Mouse (Mus musculus) midbrain, embryonic 10.5 days (tissue): ENCODE data around the gene Ddias. TPM values are rescaled to one million over a fixed set of nuclear protein-coding genes. Genes with fewer than 3 reads are reported as not detected.
"Not testable (repeated sequence)": the region's sequence is repeated elsewhere in the genome, so short reads cannot be mapped to it uniquely, and the experiment has no call there.

Experiments
- DNase-seq: peaks from one replicate; pipeline ENCODE4 v3.0.0-alpha.2; 2017; ENCODE audit warnings: low spot score
- H3K27ac ChIP-seq: fragments of 300-500 bp; sonication (generic); replicated peaks from 2 replicates; pipeline ENCODE4 v1.5.1; 2016; ENCODE audit warnings: mild to moderate bottlenecking
- H3K27me3 ChIP-seq: fragments of 300-500 bp; sonication (generic); 2 replicates; pipeline ENCODE4 v1.6.1; 2016; ENCODE audit warnings: low read depth, mild to moderate bottlenecking; ENCODE audit not compliant: poor library complexity, severe bottlenecking
- H3K36me3 ChIP-seq: fragments of 300-500 bp; sonication (generic); 2 replicates; pipeline ENCODE4 v1.6.1; 2016; ENCODE audit warnings: mild to moderate bottlenecking, moderate library complexity
- H3K4me1 ChIP-seq: fragments of 300-500 bp; sonication (generic); 2 replicates; pipeline ENCODE4 v1.6.1; 2016
- H3K4me3 ChIP-seq: fragments of 300-500 bp; sonication (generic); 2 replicates; pipeline ENCODE4 v1.5.1; 2016; ENCODE audit warnings: mild to moderate bottlenecking, moderate library complexity
- H3K9me3 ChIP-seq: fragments of 300-500 bp; sonication (generic); replicated peaks from 2 replicates; pipeline ENCODE4 v1.6.1; 2016; ENCODE audit warnings: mild to moderate bottlenecking
- WGBS: fragments of 180-500 bp; shearing (Covaris S2); methylation state at CpG from one replicate; pipeline ENCODE4 v1.1.7; 2016; 5-methylcytosine and 5-hydroxymethylcytosine counted together
- polyA plus RNA-seq: library from polyadenylated mRNA; unstranded; fragments of >200 nt; fragmentation: Nextera tagmentation; extraction: Ambion mirVana; gene quantifications from 2 replicates; pipeline ENCODE4 v1.2.1, GENCODE M21; 2016

Gene Ddias
- 21.7 and 26.3 TPM in 2 replicates for polyA plus RNA-seq

DNA sequence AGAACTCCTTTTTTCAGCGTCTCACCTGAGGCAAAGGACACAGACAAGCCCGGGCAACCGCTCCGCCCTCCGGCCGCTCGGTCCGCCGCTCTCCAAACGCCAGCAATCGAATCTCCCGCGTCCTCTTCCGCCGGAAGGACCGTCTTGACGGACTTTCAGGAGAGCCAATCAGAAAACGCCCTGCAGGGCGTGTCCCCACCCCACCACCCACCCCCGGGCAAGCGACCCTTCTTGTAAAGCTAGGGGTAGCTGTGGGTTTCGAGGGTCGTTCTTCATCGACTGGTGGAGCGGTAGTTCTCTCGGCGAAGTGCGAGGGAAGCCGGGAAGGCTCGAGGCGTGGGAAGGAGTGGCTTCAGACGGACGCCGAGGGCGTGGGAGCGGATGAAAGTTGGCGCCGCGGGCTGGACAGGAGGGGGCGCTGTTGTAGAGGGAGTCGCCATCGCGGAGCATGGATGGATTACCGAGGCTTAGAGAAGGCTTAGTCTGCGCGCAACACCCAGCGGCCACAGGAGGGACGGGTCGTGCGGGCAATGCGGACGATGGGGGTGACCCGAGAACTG is at the start of gene Ddias, which contains the start of gene Prcp:
Gene Ddias, minus strand, starts transcription at position 132 of the 560 bp plus-strand sequence.
Gene Prcp, plus strand, starts transcription at position 355 of the 560 bp plus-strand sequence.
- peak within 1 kb of the TSS; percentile 72 for H3K4me3 ChIP-seq
- peak within 1 kb of the TSS; percentile 98 for H3K27ac ChIP-seq
- peaks cover 12% of the 10 kb centered on the region; the same call in 1 of the 2 replicates for H3K36me3 ChIP-seq
- peaks cover 31% of the 10 kb centered on the region for H3K4me1 ChIP-seq
- no peaks in the 10 kb centered on the region for H3K27me3 ChIP-seq
- DNase-seq: peak; percentile 97
- WGBS: under 1% methylated on average over 53 of the region's 53 CpGs
- H3K9me3 ChIP-seq: no peaks in the 10 kb centered on the region

GRCm38 (mm10) chr7:92920857-92921172 is 46.8 kb upstream of the Ddias start:
- whole genome bisulfite sequencing: 75% methylated on average over 2 of the region's 2 CpGs
- no peaks in the 10 kb centered on the region for H3K4me1 ChIP-seq
- no peaks in the 10 kb centered on the region for H3K9me3 ChIP-seq
- 0 out of 2 replicates have a peak, but pooled peaks cover 6% of the 10 kb centered on the region for H3K36me3 ChIP-seq
- no peaks in the 10 kb centered on the region for H3K27me3 ChIP-seq
- H3K27ac ChIP-seq: no peak overlapping the region
- DNase-seq: no peak
- H3K4me3 ChIP-seq: no peak overlapping the region

DNA sequence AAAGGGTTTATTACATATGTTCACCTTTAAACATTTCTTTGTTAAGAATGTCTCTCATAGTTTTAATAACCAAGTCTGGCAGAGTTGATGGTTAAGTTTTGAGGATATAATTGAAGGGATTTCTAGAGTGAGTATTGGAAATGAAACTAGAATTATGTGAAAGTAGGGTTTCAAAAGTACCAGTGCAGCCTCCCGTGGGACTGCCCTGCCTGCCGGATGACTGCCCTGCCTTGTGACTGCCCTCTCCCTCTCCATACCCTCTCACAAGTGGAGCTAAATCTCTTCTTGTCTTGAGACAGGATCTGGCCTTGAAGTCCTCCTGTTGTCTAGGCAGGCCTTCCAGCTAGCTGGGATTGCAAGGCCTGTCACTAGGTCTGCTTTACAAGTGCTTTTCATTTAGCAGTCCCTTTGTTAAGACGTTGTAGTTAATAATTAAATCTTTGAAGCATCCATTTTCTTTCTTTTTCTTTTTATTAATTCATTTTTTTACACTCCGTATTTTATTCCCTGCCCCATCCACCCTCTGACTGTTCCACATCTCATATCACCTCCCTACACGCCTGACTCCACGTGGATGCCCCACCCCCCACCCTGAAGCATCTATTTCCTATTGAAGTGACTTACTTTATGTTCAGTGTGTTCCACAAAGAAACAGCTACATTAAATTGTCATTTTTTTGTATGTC is 46.3 kb upstream of the Ddias start:
- 89% methylated on average over 6 of the region's 6 CpGs for WGBS
- no peak for DNase-seq
- Histone ChIP-seq H3K36me3 (0 out of 2 replicates have a peak, but pooled peaks cover 6% of the 10 kb centered on the region), H3K9me3 (no peaks in the 10 kb centered on the region), H3K27ac (no peak overlapping the region), H3K4me1 (no peaks in the 10 kb centered on the region), H3K4me3 (no peak overlapping the region), H3K27me3 (no peaks in the 10 kb centered on the region)

DNA sequence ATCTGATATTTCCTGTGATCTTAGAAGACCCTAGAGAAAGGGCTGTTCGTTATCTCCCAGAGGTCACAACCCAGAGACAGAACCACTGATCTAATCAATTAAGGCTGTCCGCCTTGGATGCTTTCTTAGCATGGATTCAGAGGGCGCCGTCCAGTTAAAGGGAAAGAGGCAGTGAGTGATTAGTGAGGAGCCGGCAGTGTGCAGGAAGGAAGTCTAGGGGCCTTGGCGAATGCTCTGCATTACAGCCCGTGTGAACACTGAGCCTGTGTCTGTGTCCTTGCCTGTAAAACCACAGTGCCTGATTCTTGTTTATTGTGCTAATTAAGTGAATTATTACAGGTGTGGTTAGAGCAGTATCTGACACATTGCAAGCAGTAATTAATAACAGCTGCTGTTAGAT is 30.2 kb upstream of the Ddias start:
- 72% methylated on average over 7 of the region's 7 CpGs for WGBS
- not testable (repeated sequence) for H3K4me3 ChIP-seq, H3K27me3 ChIP-seq, H3K9me3 ChIP-seq, DNase-seq, H3K36me3 ChIP-seq, H3K27ac ChIP-seq, H3K4me1 ChIP-seq

- Histone ChIP-seq H3K4me3 (no peak overlapping the region), H3K9me3 (no peaks in the 10 kb centered on the region), H3K27ac (no peak overlapping the region), H3K4me1 (no peaks in the 10 kb centered on the region), H3K27me3 (no peaks in the 10 kb centered on the region), H3K36me3 (no peaks in the 10 kb centered on the region)
- peak; percentile 79 for DNase-seq
- 54% methylated on average over 7 of the region's 7 CpGs for WGBS
These were observed 29.5 kb upstream of the Ddias start for GRCm38 (mm10) chr7:92903360-92904038.

GRCm38 (mm10) chr7:92897021-92897420 is 23.0 kb upstream of the Ddias start:
- H3K27ac ChIP-seq: no peak overlapping the region
- H3K4me1 ChIP-seq: no peaks in the 10 kb centered on the region
- DNase-seq: no peak
- WGBS: 72% methylated on average over 2 of the region's 2 CpGs
- H3K9me3 ChIP-seq: no peaks in the 10 kb centered on the region
- H3K4me3 ChIP-seq: no peak overlapping the region
- H3K27me3 ChIP-seq: no peaks in the 10 kb centered on the region
- peaks cover 6% of the 10 kb centered on the region; the same call in 1 of the 2 replicates for H3K36me3 ChIP-seq

DNA sequence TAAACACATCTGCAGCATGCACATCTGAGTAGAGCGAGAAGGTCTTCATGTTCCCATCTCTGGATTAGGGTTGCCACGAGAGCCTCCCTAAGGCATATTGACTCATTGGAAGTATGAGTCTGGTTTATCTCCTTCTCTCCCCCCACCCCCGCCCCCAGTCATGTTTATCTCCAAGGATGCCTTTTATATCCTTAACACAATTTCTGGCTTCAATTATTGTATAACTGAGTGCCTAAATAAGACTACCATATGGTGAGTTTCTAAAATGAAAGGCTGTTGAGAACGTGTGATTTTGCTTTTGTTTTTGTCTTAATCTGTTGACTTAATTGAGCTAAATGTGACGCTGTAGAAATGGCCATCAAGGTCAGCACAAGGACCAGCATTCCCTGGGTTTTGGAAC is 22.0 kb upstream of the Ddias start:
- Histone ChIP-seq H3K4me3 (no peak overlapping the region), H3K36me3 (peaks cover 7% of the 10 kb centered on the region; the same call in 1 of the 2 replicates), H3K27ac (no peak overlapping the region), H3K27me3 (no peaks in the 10 kb centered on the region), H3K9me3 (no peaks in the 10 kb centered on the region), H3K4me1 (no peaks in the 10 kb centered on the region)
- no peak for DNase-seq
- WGBS: 89% methylated on average over 5 of the region's 5 CpGs

GRCm38 (mm10) chr7:92893478-92893877 is 19.4 kb upstream of the Ddias start:
- Histone ChIP-seq H3K27me3 (no peaks in the 10 kb centered on the region), H3K36me3 (peaks cover 7% of the 10 kb centered on the region; the same call in 1 of the 2 replicates), H3K4me3 (no peak overlapping the region), H3K4me1 (peaks cover 7% of the 10 kb centered on the region; the same call in 1 of the 2 replicates), H3K27ac (no peak overlapping the region), H3K9me3 (no peaks in the 10 kb centered on the region)
- 65% methylated on average over 3 of the region's 3 CpGs for WGBS
- DNase-seq: no peak

- H3K4me3 ChIP-seq: no peak overlapping the region
- DNase-seq: no peak
- WGBS: 63% methylated on average over 4 of the region's 4 CpGs
These were observed 16.7 kb upstream of the Ddias start for GRCm38 (mm10) chr7:92890618-92891230.

DNA sequence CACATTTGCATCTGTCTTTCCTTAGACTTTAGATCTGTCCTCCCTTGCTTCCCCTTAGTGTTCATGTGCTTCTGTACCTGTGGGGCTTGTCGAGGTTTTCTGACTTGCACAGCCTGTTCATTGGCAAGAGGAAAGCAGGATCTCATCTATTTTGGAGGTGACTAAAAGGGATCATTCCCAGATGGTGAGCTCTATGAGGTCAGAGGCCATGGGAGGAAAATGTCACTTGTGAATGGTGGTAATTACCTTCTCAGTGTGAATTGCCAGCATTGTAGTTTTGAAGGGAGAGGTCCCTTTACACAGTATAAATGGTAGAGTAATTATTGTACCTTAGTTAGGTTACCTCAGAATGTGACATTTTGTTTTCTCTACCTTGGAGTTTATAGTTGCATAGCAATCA is 16.2 kb upstream of the Ddias start:
- no peak overlapping the region for H3K27ac ChIP-seq
- whole genome bisulfite sequencing: 61% methylated on average over 1 of the region's 1 CpGs
- H3K27me3 ChIP-seq: no peaks in the 10 kb centered on the region
- H3K9me3 ChIP-seq: no peaks in the 10 kb centered on the region
- DNase-seq: no peak
- H3K4me3 ChIP-seq: no peak overlapping the region
- H3K36me3 ChIP-seq: peaks cover 13% of the 10 kb centered on the region
- peaks cover 7% of the 10 kb centered on the region; the same call in 1 of the 2 replicates for H3K4me1 ChIP-seq

More at GRCm38 (mm10) chr7:92890618-92891230, 16.7 kb upstream of the Ddias start:
- H3K27me3 ChIP-seq: no peaks in the 10 kb centered on the region
- no peaks in the 10 kb centered on the region for H3K9me3 ChIP-seq
- H3K36me3 ChIP-seq: peaks cover 13% of the 10 kb centered on the region
- peaks cover 7% of the 10 kb centered on the region; the same call in 1 of the 2 replicates for H3K4me1 ChIP-seq
- no peak overlapping the region for H3K27ac ChIP-seq

GRCm38 (mm10) chr7:92887230-92887629 is 13.2 kb upstream of the Ddias start:
- Histone ChIP-seq H3K4me3 (no peak overlapping the region), H3K9me3 (no peaks in the 10 kb centered on the region), H3K27me3 (no peaks in the 10 kb centered on the region), H3K27ac (no peak overlapping the region), H3K36me3 (peaks cover 12% of the 10 kb centered on the region), H3K4me1 (peaks cover 12% of the 10 kb centered on the region; the same call in 1 of the 2 replicates)
- WGBS: 93% methylated on average over 5 of the region's 5 CpGs
- DNase-seq: no peak

DNA sequence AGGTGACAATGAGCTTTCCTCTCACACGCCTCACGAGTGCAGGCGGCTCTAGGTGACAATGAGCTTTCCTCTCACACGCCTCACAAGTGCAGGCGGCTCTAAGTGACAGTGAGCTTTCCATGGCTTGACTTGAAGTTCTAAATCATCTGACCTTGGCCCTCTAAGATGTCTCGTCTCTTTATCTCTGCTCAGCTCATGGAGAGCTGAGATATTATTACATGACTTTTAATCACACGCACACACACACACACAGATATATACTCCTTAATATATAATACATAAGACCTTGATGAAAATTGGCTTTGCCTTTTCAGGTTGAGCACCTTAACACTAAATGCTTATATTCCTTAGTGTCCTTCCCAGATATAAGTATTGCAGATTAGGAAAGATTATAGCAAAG is 12.8 kb upstream of the Ddias start:
- Histone ChIP-seq H3K9me3 (no peaks in the 10 kb centered on the region), H3K27me3 (no peaks in the 10 kb centered on the region), H3K4me1 (peaks cover 12% of the 10 kb centered on the region; the same call in 1 of the 2 replicates), H3K4me3 (no peak overlapping the region), H3K27ac (no peak overlapping the region), H3K36me3 (peaks cover 8% of the 10 kb centered on the region)
- DNase-seq: no peak
- 90% methylated on average over 7 of the region's 7 CpGs for WGBS
